Comparison of ENCODE assay signal across 8 mouse cellular contexts in genomic region chr11:68982639-68983369, GRCm38 (mm10). TPM values are rescaled to one million over a fixed set of nuclear protein-coding genes. Genes with fewer than 3 reads are reported as not detected.
A peak's percentile ranks its signal among the peaks of the same experiment; 100 is the strongest.
DNase-seq lines count a peak whose midpoint lies in the region; ATAC-seq and TF ChIP-seq lines count a peak whose summit lies in the region.

No protein-coding gene starts in this region.

- intact Hi-C loops in gastrocnemius, adult 2 months (cut with DNase I): loop anchor here (2.0 kb wide), 2 partner anchors 18 to 78 kb away; no protein-coding TSS in a partner anchor

- H3K36me3 ChIP-seq in liver, embryonic 12.5 days: peaks cover 26% of the 10 kb centered on the region
- H3K36me3 ChIP-seq in limb, embryonic 10.5 days: peaks cover 29% of the 10 kb centered on the region
- 0 out of 2 replicates have a peak, but pooled peaks cover 2% of the 10 kb centered on the region for H3K36me3 ChIP-seq in stomach, embryonic 16.5 days (ENCODE audit: control insufficient read depth, insufficient read depth, low read length)

- H3K27ac ChIP-seq in liver, embryonic 12.5 days: no peak overlapping the region
- no peak overlapping the region for H3K27ac ChIP-seq in gastrocnemius, adult 2 months
- H3K27ac ChIP-seq in limb, embryonic 10.5 days: no peak overlapping the region
- H3K27ac ChIP-seq in stomach, embryonic 16.5 days (ENCODE audit: low read length): no peak overlapping the region

- H3K27me3 ChIP-seq in liver, embryonic 12.5 days (replicated peaks): no peaks in the 10 kb centered on the region
- H3K27me3 ChIP-seq in limb, embryonic 10.5 days (ENCODE audit: low read depth, poor library complexity, severe bottlenecking): no peaks in the 10 kb centered on the region
- no peaks in the 10 kb centered on the region for H3K27me3 ChIP-seq in stomach, embryonic 16.5 days (ENCODE audit: control insufficient read depth, insufficient read depth, low read length)

- H3K4me3 ChIP-seq in liver, embryonic 12.5 days: no peak overlapping the region
- H3K4me3 ChIP-seq in gastrocnemius, adult 2 months: no peak overlapping the region
- H3K4me3 ChIP-seq in limb, embryonic 10.5 days: no peak overlapping the region
- no peak overlapping the region for H3K4me3 ChIP-seq in stomach, embryonic 16.5 days (replicated peaks; ENCODE audit: low read length)

- no peak for ATAC-seq in liver, embryonic 12.5 days
- ATAC-seq in monocyte, adult 5-6 weeks (replicated peaks; ENCODE audit: insufficient number of reproducible peaks, low FRiP score, low TSS enrichment, poor library complexity, severe bottlenecking): peak; percentile 71
- ATAC-seq in stomach, embryonic 16.5 days (ENCODE audit: insufficient read depth, low FRiP score): peak; percentile 45; the same call in 1 of the 2 replicates

- H3K9ac ChIP-seq in liver, embryonic 12.5 days: no peak overlapping the region
- no peak overlapping the region; the same call in 1 of the 2 replicates for H3K9ac ChIP-seq in stomach, embryonic 16.5 days (ENCODE audit: low read length)

- 28% methylated on average over 4 of the region's 4 CpGs for WGBS in liver, embryonic 12.5 days (ENCODE audit: insufficient replicate concordance)
- WGBS in limb, embryonic 10.5 days: 37% methylated on average over 4 of the region's 4 CpGs
- 21% methylated on average over 4 of the region's 4 CpGs for WGBS in stomach, embryonic 16.5 days

- peak; percentile 78 for DNase-seq in liver
- peak; percentile 91 to 92 for DNase-seq in cerebellum, postnatal 10 days
- DNase-seq in gastrocnemius, adult 2 months: peak; percentile 78
- peak; percentile 77 for DNase-seq in kidney, adult 11 months
- DNase-seq in limb, embryonic 10.5 days (ENCODE audit: low spot score): peak; percentile 84

- H3K4me2 ChIP-seq in liver, embryonic 12.5 days: no peak overlapping the region
- H3K4me2 ChIP-seq in stomach, embryonic 16.5 days (ENCODE audit: low read depth, low read length): no peak overlapping the region

- H3K9me3 ChIP-seq in liver, embryonic 12.5 days (replicated peaks): no peaks in the 10 kb centered on the region
- H3K9me3 ChIP-seq in limb, embryonic 10.5 days (replicated peaks): no peaks in the 10 kb centered on the region
- H3K9me3 ChIP-seq in stomach, embryonic 16.5 days (replicated peaks; ENCODE audit: control insufficient read depth, low read length): no peaks in the 10 kb centered on the region

- peaks cover 9% of the 10 kb centered on the region for H3K4me1 ChIP-seq in liver, embryonic 12.5 days
- H3K4me1 ChIP-seq in limb, embryonic 10.5 days: no peaks in the 10 kb centered on the region
- H3K4me1 ChIP-seq in stomach, embryonic 16.5 days (ENCODE audit: control insufficient read depth, insufficient read depth, low read length): peaks cover 6% of the 10 kb centered on the region

- TF ChIP-seq CTCF in gastrocnemius, adult 2 months (IDR thresholded peaks at IDR 0.05): peak; percentile 78

RNA-seq across cellular contexts. Expression of gene Rangrf, which starts 7.8 kb away (rescaled TPM):
- 54.7 and 61.0 TPM in 2 replicates for polyA plus RNA-seq in liver, embryonic 12.5 days (2016; fragmentation: Nextera tagmentation; extraction: Ambion mirVana)
- 10 to 100 TPM; 55.4 to 71.1 TPM for total RNA-seq in gastrocnemius, adult 2 months (2021)
- 88.6 and 115 TPM in 2 replicates for polyA plus RNA-seq in limb, embryonic 10.5 days (2016; fragmentation: Nextera tagmentation; extraction: Ambion mirVana)
- 1.9 to 10.1 TPM (median 2.6 TPM) in 3 replicates for total RNA-seq in monocyte, adult 5-6 weeks (2017)
- polyA plus RNA-seq in stomach, embryonic 16.5 days (2015; fragmentation: Nextera tagmentation; extraction: Ambion mirVana): 46.7 and 57.6 TPM in 2 replicates

RNA-seq across cellular contexts. Expression of gene Slc25a35, which starts 14.9 kb away (rescaled TPM):
- polyA plus RNA-seq in liver, embryonic 12.5 days (2016; fragmentation: Nextera tagmentation; extraction: Ambion mirVana): 0.87 and 0.90 TPM in 2 replicates
- total RNA-seq in gastrocnemius, adult 2 months (2021): 1 to 10 TPM; 2.9 to 5.0 TPM
- 2.4 and 3.2 TPM in 2 replicates for polyA plus RNA-seq in limb, embryonic 10.5 days (2016; fragmentation: Nextera tagmentation; extraction: Ambion mirVana)
- total RNA-seq in monocyte, adult 5-6 weeks (2017): 0.38 to 1.7 TPM in 2 of 3 replicates, not detected in the other
- polyA plus RNA-seq in stomach, embryonic 16.5 days (2015; fragmentation: Nextera tagmentation; extraction: Ambion mirVana): 5.2 and 6.3 TPM in 2 replicates

RNA-seq across cellular contexts. Expression of gene Pfas, which starts 25.5 kb away (rescaled TPM):
- polyA plus RNA-seq in liver, embryonic 12.5 days (2016; fragmentation: Nextera tagmentation; extraction: Ambion mirVana): 42.2 and 44.4 TPM in 2 replicates
- total RNA-seq in gastrocnemius, adult 2 months (2021): 10 to 100 TPM in 1 of 2 experiments, 1 to 10 TPM in 1; 7.8 to 14.8 TPM
- 66.5 and 70.0 TPM in 2 replicates for polyA plus RNA-seq in limb, embryonic 10.5 days (2016; fragmentation: Nextera tagmentation; extraction: Ambion mirVana)
- total RNA-seq in monocyte, adult 5-6 weeks (2017): 7.1 to 9.6 TPM (median 7.4 TPM) in 3 replicates
- polyA plus RNA-seq in stomach, embryonic 16.5 days (2015; fragmentation: Nextera tagmentation; extraction: Ambion mirVana): 24.1 and 25.2 TPM in 2 replicates

RNA-seq across cellular contexts. Expression of gene Arhgef15, which starts 25.5 kb away (rescaled TPM):
- polyA plus RNA-seq in liver, embryonic 12.5 days (2016; fragmentation: Nextera tagmentation; extraction: Ambion mirVana): 2.9 and 3.0 TPM in 2 replicates
- total RNA-seq in gastrocnemius, adult 2 months (2021): 1 to 10 TPM; 5.9 to 9.7 TPM
- polyA plus RNA-seq in limb, embryonic 10.5 days (2016; fragmentation: Nextera tagmentation; extraction: Ambion mirVana): 8.0 and 9.0 TPM in 2 replicates
- not detected in 3 replicates for total RNA-seq in monocyte, adult 5-6 weeks (2017)
- polyA plus RNA-seq in stomach, embryonic 16.5 days (2015; fragmentation: Nextera tagmentation; extraction: Ambion mirVana): 9.6 and 10.3 TPM in 2 replicates

RNA-seq across cellular contexts. Expression of gene Ctc1, which starts 32.9 kb away (rescaled TPM):
- polyA plus RNA-seq in liver, embryonic 12.5 days (2016; fragmentation: Nextera tagmentation; extraction: Ambion mirVana): 31.4 and 34.2 TPM in 2 replicates
- 10 to 100 TPM in 1 of 2 experiments, 1 to 10 TPM in 1; 9.9 to 11.0 TPM for total RNA-seq in gastrocnemius, adult 2 months (2021)
- 103 and 104 TPM in 2 replicates for polyA plus RNA-seq in limb, embryonic 10.5 days (2016; fragmentation: Nextera tagmentation; extraction: Ambion mirVana)
- total RNA-seq in monocyte, adult 5-6 weeks (2017): 4.1 to 16.3 TPM (median 12.3 TPM) in 3 replicates
- 34.5 and 43.9 TPM in 2 replicates for polyA plus RNA-seq in stomach, embryonic 16.5 days (2015; fragmentation: Nextera tagmentation; extraction: Ambion mirVana)
